Mouse (Mus musculus): Measurements from ENCODE around the gene Vmn2r4. TPM values are rescaled to one million over a fixed set of nuclear protein-coding genes. Genes with fewer than 3 reads are reported as not detected.

Vmn2r4 gene
- polyA plus RNA-seq (2012; rRNA removed) = not detected in 2 replicates

DNA sequence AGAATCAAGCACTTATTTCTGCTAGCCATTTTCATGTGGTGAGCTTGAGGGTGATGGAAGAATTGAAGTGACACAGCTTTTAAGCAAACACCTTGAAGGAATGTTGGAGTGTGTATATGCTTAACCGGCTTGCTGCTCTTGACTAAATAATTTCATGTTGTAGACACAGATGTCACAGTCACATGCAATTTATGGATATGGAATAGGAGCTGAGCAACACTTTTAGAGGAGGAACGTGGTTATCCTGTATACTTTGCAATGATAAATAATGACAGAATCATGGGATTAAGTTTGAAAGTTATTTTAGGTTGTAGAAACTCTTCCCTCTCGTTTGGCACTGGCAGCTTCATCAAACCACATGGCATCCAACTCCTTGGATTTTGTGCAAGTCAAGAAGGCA lies at the start of gene Vmn2r4:
Vmn2r4 (minus strand) TSS at position 101 of the 400 bp plus-strand sequence.

Other genes starting within 250 kb of the Vmn2r4 start
- not detected in 2 replicates for gene Vmn2r3, start 125.7 kb downstream of the Vmn2r4 start, polyA plus RNA-seq (2012; rRNA removed)
- not detected in 2 replicates for gene Vmn2r5, start 94.5 kb upstream of the Vmn2r4 start, polyA plus RNA-seq (2012; rRNA removed)
- not detected in 2 replicates for gene Vmn2r6, start 150.5 kb upstream of the Vmn2r4 start, polyA plus RNA-seq (2012; rRNA removed)

Data from stomach, adult 2 months (tissue).